ENCODE assay signal across 8 mouse cellular contexts in the genomic region with DNA sequence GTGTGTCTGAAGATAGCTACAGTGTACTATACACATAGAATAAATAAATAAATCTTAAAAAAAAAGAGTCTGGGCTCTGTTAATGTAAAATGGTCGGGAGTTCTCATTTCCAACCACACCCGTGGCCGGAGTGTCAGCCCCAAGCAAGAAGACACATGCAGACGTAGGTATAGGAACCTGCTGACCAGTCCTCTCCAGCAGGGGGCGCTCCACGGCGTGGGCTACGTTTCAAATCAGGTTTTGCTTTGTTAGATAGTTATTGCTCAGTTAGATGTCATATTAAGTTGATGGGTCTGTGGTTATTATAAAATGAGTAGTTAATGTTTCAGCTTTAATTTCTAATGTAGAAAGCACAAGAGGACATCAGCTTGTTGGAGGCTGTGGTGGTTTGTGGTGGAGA. TPM values are rescaled to one million over a fixed set of nuclear protein-coding genes. Genes with fewer than 3 reads are reported as not detected.
DNase-seq lines count a peak whose midpoint lies in the region.

No protein-coding gene starts in this region.

- intact Hi-C loops in left cerebral cortex, postnatal 10 days (cut with DNase I), result no loop called here

- DNase-seq in kidney, adult 18-20 months, result peak; percentile 55
- no peak for DNase-seq in kidney, adult 11 months
- DNase-seq in A20 (ENCODE audit: low read depth, low spot score), result peak; percentile 63
- DNase-seq in CD4-positive, CD25-positive, alpha-beta regulatory T cell, adult 2 months (ENCODE audit: low read depth, low spot score), result peak; percentile 78
- DNase-seq in c-Kit-positive CD71-positive TER-119-negative erythroid progenitor cells, embryonic 14.5 days (ENCODE audit: low read depth), result peak; percentile 34
- peak; percentile 41 for DNase-seq in lung, postnatal 10 days
- peak; percentile 29 to 37 for DNase-seq in urinary bladder, postnatal 36 days (ENCODE audit: low spot score in 2 of 2)
- DNase-seq in left cerebral cortex, postnatal 10 days (ENCODE audit: extremely low spot score in 1 of 2, low spot score in 2 of 2), result no peak

RNA-seq across cellular contexts. Expression of gene Zfp64, which starts 52.8 kb away (rescaled TPM):
- total RNA-seq in left cerebral cortex, postnatal 10 days (2021), result 10 to 100 TPM; 19.1 to 19.5 TPM

Comparison
In these comparisons a context has a peak if more than half of its experiments do, and no peak if none do; other contexts are left out.
1. DNase-seq: peak in kidney, adult 18-20 months (single experiment), A20 (single experiment), CD4-positive, CD25-positive, alpha-beta regulatory T cell, adult 2 months (single experiment), c-Kit-positive CD71-positive TER-119-negative erythroid progenitor cells, embryonic 14.5 days (single experiment), lung, postnatal 10 days (single experiment) and urinary bladder, postnatal 36 days (2 of 2); none in kidney, adult 11 months (single experiment) and left cerebral cortex, postnatal 10 days (0 of 2).